17 mouse cellular contexts compared by ENCODE assay signal in genomic region chr11:62131601-62132000, GRCm38 (mm10).
A peak's percentile ranks its signal among the peaks of the same experiment; 100 is the strongest.
DNase-seq lines count a peak whose midpoint lies in the region; ATAC-seq lines count a peak whose summit lies in the region.
"Had no signal": no experiment of that assay in that cellular context is flagged by ENCODE, and none has a peak within 500 bp of the region (broad histone marks: within the 10 kb centered on the region; RNA-seq: fewer than 3 reads in every experiment).

No protein-coding gene starts in this region.

- ATAC-seq in CD4-positive, CD25-positive, alpha-beta regulatory T cell, adult 4 months: peak; percentile 71
- ATAC-seq in inflammation-experienced regulatory T-cells, adult 6 months: peak; percentile 72
- ATAC-seq: forebrain, embryonic 15.5 days; hindbrain, embryonic 16.5 days had no signal

- DNase-seq in heart, adult 11 months: peak; percentile 48
- no peak for DNase-seq in heart, postnatal 14 days
- peak; percentile 12 for DNase-seq in thymus, postnatal 25 days
- DNase-seq in right cerebral cortex, postnatal 25 days: no peak
- DNase-seq in c-Kit-positive CD71-positive TER-119-positive erythroid progenitor cells, embryonic 14.5 days (ENCODE audit: low spot score): no peak
- no peak for DNase-seq in left cerebral cortex, adult 8-10 months (ENCODE audit: low spot score in 2 of 2)
- DNase-seq: adrenal gland, postnatal 10 days; B cell, adult 2 months; cerebellum, adult 11-12 months; cerebellum, adult 9-10 months; cerebellum, postnatal 25 days; gastrocnemius, postnatal 14 days; heart, postnatal 4 days had no signal

- intact Hi-C loops in heart, postnatal 14 days (cut with DNase I): no loop called here

Comparison
In these comparisons a context has a peak if more than half of its experiments do, and no peak if none do; other contexts are left out.
1. DNase-seq: peak in heart, adult 11 months (single experiment) and thymus, postnatal 25 days (single experiment); none in heart, postnatal 14 days (0 of 2), right cerebral cortex, postnatal 25 days (single experiment), c-Kit-positive CD71-positive TER-119-positive erythroid progenitor cells, embryonic 14.5 days (single experiment) and left cerebral cortex, adult 8-10 months (0 of 2).